Comparison of ENCODE assay signal across 9 mouse cellular contexts in the genomic region with DNA sequence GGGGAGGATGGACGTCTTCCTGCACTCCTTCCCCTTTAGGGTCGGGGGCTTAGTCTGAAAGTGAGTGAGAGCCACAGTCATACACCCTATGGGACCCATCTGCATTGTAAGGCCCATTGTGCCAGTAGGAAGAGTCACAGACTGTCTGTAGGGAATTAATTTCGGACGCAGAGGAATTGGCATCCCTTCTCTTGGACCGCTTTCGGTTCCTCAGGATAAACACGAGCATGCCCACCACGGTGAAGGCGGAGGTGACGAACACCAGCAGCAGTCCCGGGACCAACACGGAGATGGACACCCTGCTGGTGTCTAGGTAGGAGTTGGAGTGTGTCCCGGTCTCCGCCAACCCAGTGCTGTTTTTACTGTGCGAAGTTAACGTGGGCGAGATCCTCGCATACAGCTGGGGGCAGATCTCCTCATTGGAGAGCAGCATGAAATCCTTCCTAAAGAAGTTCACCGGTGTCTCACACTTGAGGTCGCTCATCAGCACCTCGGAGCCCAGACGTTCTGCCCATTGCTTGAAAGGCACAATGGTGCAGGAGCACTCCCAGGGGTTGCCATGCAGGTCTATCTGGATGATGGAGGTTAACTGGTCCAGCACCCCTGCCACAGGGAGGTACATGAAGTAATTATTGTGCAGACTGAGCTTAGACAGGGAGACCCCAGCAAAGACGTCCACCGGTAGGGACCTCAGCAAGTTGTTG. TPM values are rescaled to one million over a fixed set of nuclear protein-coding genes. Genes with fewer than 3 reads are reported as not detected.
A peak's percentile ranks its signal among the peaks of the same experiment; 100 is the strongest.
DNase-seq lines count a peak whose midpoint lies in the region; ATAC-seq lines count a peak whose summit lies in the region.
"Had no signal": no experiment of that assay in that cellular context is flagged by ENCODE, and none has a peak within 500 bp of the region (broad histone marks: within the 10 kb centered on the region; RNA-seq: fewer than 3 reads in every experiment).

No protein-coding gene starts in this region.

- H3K9me3 ChIP-seq in heart, embryonic 15.5 days (replicated peaks), result no peaks in the 10 kb centered on the region
- no peaks in the 10 kb centered on the region for H3K9me3 ChIP-seq in hindbrain, embryonic 10.5 days
- no peaks in the 10 kb centered on the region for H3K9me3 ChIP-seq in neural tube, embryonic 12.5 days

- H3K4me3 ChIP-seq in heart, embryonic 15.5 days, result peak overlapping the region; percentile 46
- H3K4me3 ChIP-seq in hindbrain, embryonic 10.5 days, result peak overlapping the region; percentile 62
- peak overlapping the region; percentile 52 for H3K4me3 ChIP-seq in neural tube, embryonic 12.5 days

- intact Hi-C loops in left cerebral cortex, postnatal 10 days (cut with DNase I), result loop anchor here (5.0 kb wide), 1 partner anchor 104 kb away; no protein-coding TSS in a partner anchor

- H3K9ac ChIP-seq in heart, embryonic 15.5 days, result no peak overlapping the region
- H3K9ac ChIP-seq in neural tube, embryonic 12.5 days, result peak overlapping the region; percentile 74

- no peak overlapping the region for H3K27ac ChIP-seq in heart, embryonic 15.5 days
- peak overlapping the region; percentile 73 for H3K27ac ChIP-seq in hindbrain, embryonic 10.5 days
- H3K27ac ChIP-seq in neural tube, embryonic 12.5 days, result peak overlapping the region; percentile 43; the same call in 1 of the 2 replicates

- no peak; the same call in 1 of the 2 replicates for ATAC-seq in heart, embryonic 15.5 days (replicated peaks; ENCODE audit: insufficient number of reproducible peaks, insufficient read depth, low FRiP score, low read depth)
- peak; percentile 17 for ATAC-seq in neural tube, embryonic 12.5 days (ENCODE audit: low FRiP score, low read depth)

- DNase-seq in heart, adult 18-20 months, result no peak
- peak; percentile 66 to 81 for DNase-seq in cerebellum, postnatal 14 days
- DNase-seq in hindbrain, embryonic 10.5 days (ENCODE audit: low spot score), result peak; percentile 37
- DNase-seq in left cerebral cortex, postnatal 10 days (ENCODE audit: extremely low spot score in 1 of 2, low spot score in 2 of 2), result peak; percentile 41 to 49
- DNase-seq in ovary, postnatal 14 days (ENCODE audit: low spot score), result no peak
- DNase-seq in thymus, postnatal 36 days, result no peak

- H3K4me2 ChIP-seq in heart, embryonic 15.5 days, result peak overlapping the region; percentile 77
- H3K4me2 ChIP-seq in neural tube, embryonic 12.5 days (replicated peaks), result peak overlapping the region; percentile 79

- H3K36me3 ChIP-seq in heart, embryonic 15.5 days, result no peaks in the 10 kb centered on the region
- H3K36me3 ChIP-seq in hindbrain, embryonic 10.5 days, result no peaks in the 10 kb centered on the region
- H3K36me3 ChIP-seq in neural tube, embryonic 12.5 days, result no peaks in the 10 kb centered on the region

- 2% methylated on average over 24 of the region's 24 CpGs for WGBS in heart, embryonic 15.5 days
- WGBS in hindbrain, embryonic 10.5 days, result under 1% methylated on average over 24 of the region's 24 CpGs
- 1% methylated on average over 24 of the region's 24 CpGs for WGBS in neural tube, embryonic 12.5 days

- peaks cover 34% of the 10 kb centered on the region for H3K4me1 ChIP-seq in heart, embryonic 15.5 days (replicated peaks)
- peaks cover 34% of the 10 kb centered on the region for H3K4me1 ChIP-seq in hindbrain, embryonic 10.5 days (replicated peaks)
- peaks cover 16% of the 10 kb centered on the region for H3K4me1 ChIP-seq in neural tube, embryonic 12.5 days

- peaks cover 49% of the 10 kb centered on the region for H3K27me3 ChIP-seq in heart, embryonic 15.5 days
- peaks cover 34% of the 10 kb centered on the region for H3K27me3 ChIP-seq in hindbrain, embryonic 10.5 days (ENCODE audit: insufficient read depth, poor library complexity, severe bottlenecking)
- H3K27me3 ChIP-seq in neural tube, embryonic 12.5 days (replicated peaks), result 0 out of 2 replicates have a peak, but pooled peaks cover 2% of the 10 kb centered on the region
- H3K27me3 ChIP-seq: CH12.LX had no signal

RNA-seq across cellular contexts. Expression of gene Slitrk1, which starts 2.7 kb away (rescaled TPM):
- 0.10 and 0.29 TPM in 2 replicates for polyA plus RNA-seq in heart, embryonic 15.5 days (2015; fragmentation: Nextera tagmentation; extraction: Ambion mirVana)
- total RNA-seq in heart, adult 18-20 months (2021), result not detected
- 1.8 and 5.3 TPM in 2 replicates for polyA plus RNA-seq in hindbrain, embryonic 10.5 days (2016; fragmentation: Nextera tagmentation; extraction: Ambion mirVana)
- total RNA-seq in left cerebral cortex, postnatal 10 days (2021), result 10 to 100 TPM; 61.1 to 65.5 TPM
- polyA plus RNA-seq in neural tube, embryonic 12.5 days (2016; fragmentation: Nextera tagmentation; extraction: Ambion mirVana), result 21.2 and 22.7 TPM in 2 replicates
- total RNA-seq: CH12.LX had no signal

Comparison
In these comparisons a context has a peak if more than half of its experiments do, and no peak if none do; other contexts are left out.
1. DNase-seq: peak in cerebellum, postnatal 14 days (2 of 2), hindbrain, embryonic 10.5 days (single experiment) and left cerebral cortex, postnatal 10 days (2 of 2); none in heart, adult 18-20 months (0 of 2), ovary, postnatal 14 days (single experiment) and thymus, postnatal 36 days (0 of 2).
2. Peak in every context shown above with its lines, with median percentiles within 50 percentile points of each other: H3K4me3 ChIP-seq.